Mouse (Mus musculus) erythroblast, embryonic 14.5 days (primary cell): ENCODE measurements around the gene Dars.

Experiments
- GATA1 ChIP-seq: IDR thresholded peaks from 2 replicates; pipeline ENCODE4 v1.6.1; 2012; ENCODE audit warnings: low read length, inconsistent platforms, mixed read lengths
- TAL1 ChIP-seq: IDR thresholded peaks from 3 replicates; pipeline ENCODE4 v1.6.1; 2012; ENCODE audit warnings: low read length, inconsistent platforms, mixed read lengths

DNA sequence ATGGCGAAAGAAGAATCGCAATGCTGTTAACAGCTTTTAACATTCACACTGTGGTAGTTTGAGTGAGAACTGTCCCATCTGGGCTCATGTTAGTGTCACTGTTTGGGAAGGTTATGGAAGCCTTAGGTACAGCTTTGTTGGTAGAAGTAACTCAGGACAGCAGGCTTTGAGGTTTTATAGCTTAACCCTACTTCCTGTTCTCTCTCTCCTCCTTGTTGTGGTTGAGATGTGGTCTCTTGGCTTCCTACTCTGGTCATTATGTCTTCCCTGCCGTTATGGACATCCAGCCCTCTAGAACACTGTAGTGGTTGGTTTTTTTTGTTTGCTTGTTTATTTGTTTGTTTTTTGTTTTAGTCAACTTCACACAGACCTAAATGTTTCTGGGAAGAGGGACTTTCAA is 18.8 kb upstream of the Dars start:
- no peak for TF ChIP-seq TAL1
- TF ChIP-seq GATA1 = no peak
